Mouse (Mus musculus): ENCODE measurements around the gene Rassf3.
A peak's percentile ranks its signal among the peaks of the same experiment; 100 is the strongest.

The Rassf3 gene

GRCm38 (mm10) chr10:121367271-121367670 lies 108.9 kb downstream of the Rassf3 start:
- no peak for DNase-seq (ENCODE audit: low read depth, low spot score)

- DNase-seq (ENCODE audit: low read depth, low spot score), result no peak
Observed at GRCm38 (mm10) chr10:121365781-121366272, 110.3 kb downstream of the Rassf3 start.

DNA sequence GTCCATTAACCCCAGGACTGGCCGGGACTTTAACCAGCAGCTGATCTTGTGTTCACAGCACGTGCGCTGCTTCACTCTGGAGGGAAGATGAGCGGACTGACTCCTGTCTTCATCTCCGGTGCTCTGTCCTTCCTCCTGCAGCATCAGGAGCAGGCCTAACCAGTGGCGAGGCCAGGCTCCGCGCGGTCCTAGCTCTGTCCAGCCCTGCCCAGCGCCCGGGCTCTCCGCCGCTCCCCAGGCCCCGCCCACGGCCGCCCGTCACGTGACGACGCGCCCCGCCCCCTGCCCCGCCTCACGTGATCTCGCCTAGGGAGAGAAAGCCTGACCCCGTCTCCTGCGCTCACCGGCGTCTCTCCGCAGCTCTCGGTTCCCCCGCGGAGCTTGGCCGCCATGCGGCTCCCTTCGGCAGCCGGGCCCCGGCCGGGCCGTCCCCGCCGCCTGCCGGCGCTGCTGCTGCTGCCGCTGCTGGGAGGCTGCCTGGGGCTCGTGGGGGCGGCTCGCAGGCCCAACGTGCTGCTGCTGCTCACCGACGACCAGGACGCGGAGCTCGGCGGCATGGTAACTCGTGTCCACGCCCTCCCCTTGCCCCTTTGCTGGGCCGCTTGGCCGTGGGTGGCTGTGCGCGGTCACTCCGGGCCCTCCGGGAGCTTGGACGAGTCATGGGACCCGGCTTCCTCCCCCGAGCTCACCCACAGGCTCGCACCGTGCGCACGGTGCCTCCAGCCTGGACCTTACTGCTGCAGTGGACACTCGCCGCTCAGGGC lies 111.2 kb downstream of the Rassf3 start, which contains the start of gene Gns:
TSS of gene Gns (plus strand) at position 290 of the 764 bp plus-strand sequence.
- peak; percentile 78 for DNase-seq (ENCODE audit: low read depth, low spot score)

DNA sequence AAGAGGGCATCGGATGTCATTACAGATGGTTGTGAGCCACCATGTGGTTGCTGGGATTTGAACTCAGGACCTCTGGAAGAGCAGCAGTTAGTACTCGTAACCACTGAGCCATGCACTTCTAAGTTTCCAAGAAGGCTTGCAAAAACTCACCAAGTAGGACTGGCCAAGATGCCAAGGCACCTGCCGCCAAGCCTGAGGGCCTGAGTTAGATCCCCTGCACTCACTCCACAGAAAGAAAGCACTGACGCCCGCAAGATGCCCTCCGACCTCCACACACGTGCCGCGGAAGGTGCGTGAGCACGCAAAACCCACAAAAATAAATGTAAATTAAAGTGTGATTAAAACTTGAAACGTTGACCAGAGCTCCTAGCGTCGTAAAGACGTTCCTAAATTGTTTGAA lies 111.8 kb downstream of the Rassf3 start:
- DNase-seq (ENCODE audit: low read depth, low spot score), result no peak

- DNase-seq (ENCODE audit: low read depth, low spot score), result no peak
Observed at GRCm38 (mm10) chr10:121363201-121363600, 112.9 kb downstream of the Rassf3 start.

GRCm38 (mm10) chr10:121360358-121360757 lies 115.8 kb downstream of the Rassf3 start:
- DNase-seq (ENCODE audit: low read depth, low spot score), result no peak
